Mouse (Mus musculus) megakaryocyte, embryonic 14.5 days (primary cell): Measurements from ENCODE around the gene Arhgef10l.

Source experiments
- FLI1 ChIP-seq: IDR thresholded peaks from 2 replicates; pipeline ENCODE4 v1.6.1; 2012; ENCODE audit warnings: low read length, inconsistent platforms, mixed read lengths
- GATA1 ChIP-seq: IDR thresholded peaks from 3 replicates; pipeline ENCODE4 v1.6.1; 2012; ENCODE audit warnings: mixed read lengths, low read length, inconsistent platforms, borderline replicate concordance

DNA sequence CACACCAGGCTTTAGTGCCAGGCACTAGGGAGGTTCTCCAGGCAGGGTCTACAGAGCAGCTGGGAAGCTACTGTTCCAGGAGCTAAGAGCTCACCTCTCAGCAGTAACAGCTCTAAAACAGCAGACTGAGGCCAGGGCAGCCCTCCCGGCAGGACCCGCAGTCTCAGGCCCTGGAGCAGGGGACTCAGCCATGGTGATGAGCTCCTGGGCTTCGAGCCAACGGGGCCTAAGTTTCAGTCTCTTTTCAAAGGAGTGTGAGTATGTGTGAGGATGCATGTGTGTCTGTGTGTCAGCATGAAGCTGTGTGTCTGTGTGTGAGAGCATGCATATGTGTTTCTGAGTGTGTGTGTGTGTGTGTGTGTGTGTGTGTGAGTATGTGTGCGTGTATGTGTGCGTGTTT, 60.6 kb downstream of the Arhgef10l start:
- TF ChIP-seq FLI1 (no peak), GATA1 (no peak)
